Mouse (Mus musculus) induced T-regulatory cell, adult 2 months (primary cell): ENCODE results near the gene Snx9.

Experiments used
- DNase-seq: peaks from one replicate; pipeline ENCODE4 v3.0.0-alpha.2; 2012; ENCODE audit warnings: low read depth

Snx9 gene

GRCm38 (mm10) chr17:5885474-5885873, 44.3 kb downstream of the Snx9 start:
- peak; percentile 45 for DNase-seq

- no peak for DNase-seq
Measured at GRCm38 (mm10) chr17:5886181-5886810, 45.2 kb downstream of the Snx9 start.

GRCm38 (mm10) chr17:5886943-5887800, 46.0 kb downstream of the Snx9 start:
- peak; percentile 78 for DNase-seq

GRCm38 (mm10) chr17:5890429-5890828, 49.3 kb downstream of the Snx9 start:
- peak; percentile 82 for DNase-seq

GRCm38 (mm10) chr17:5891933-5892683, 51.0 kb downstream of the Snx9 start:
- DNase-seq: no peak

- no peak for DNase-seq
Measured at GRCm38 (mm10) chr17:5893092-5893491, 52.0 kb downstream of the Snx9 start.

GRCm38 (mm10) chr17:5893574-5894148, 52.5 kb downstream of the Snx9 start:
- DNase-seq: no peak

GRCm38 (mm10) chr17:5896066-5896465, 54.9 kb downstream of the Snx9 start:
- DNase-seq: no peak

- DNase-seq: no peak
Measured at GRCm38 (mm10) chr17:5896607-5897006, 55.5 kb downstream of the Snx9 start.

- DNase-seq: no peak
Measured at GRCm38 (mm10) chr17:5897326-5898200, 56.4 kb downstream of the Snx9 start.

- no peak for DNase-seq
Measured at GRCm38 (mm10) chr17:5899251-5899650, 58.1 kb downstream of the Snx9 start.

- no peak for DNase-seq
Measured at GRCm38 (mm10) chr17:5901381-5901780, 60.3 kb downstream of the Snx9 start.

- DNase-seq: no peak
Measured at GRCm38 (mm10) chr17:5903630-5904301, 62.6 kb downstream of the Snx9 start.

- no peak for DNase-seq
Measured at GRCm38 (mm10) chr17:5909681-5910080, 68.6 kb downstream of the Snx9 start.

GRCm38 (mm10) chr17:5911591-5911990, 70.5 kb downstream of the Snx9 start:
- no peak for DNase-seq

- DNase-seq: no peak
Measured at GRCm38 (mm10) chr17:5912797-5913196, 71.7 kb downstream of the Snx9 start.

GRCm38 (mm10) chr17:5914217-5914616, 73.1 kb downstream of the Snx9 start:
- DNase-seq: no peak

GRCm38 (mm10) chr17:5921954-5922353, 80.8 kb downstream of the Snx9 start:
- no peak for DNase-seq

- DNase-seq: peak; percentile 23
Measured at GRCm38 (mm10) chr17:5923281-5923680, 82.2 kb downstream of the Snx9 start.

GRCm38 (mm10) chr17:5924238-5924637, 83.1 kb downstream of the Snx9 start:
- no peak for DNase-seq

- DNase-seq: no peak
Measured at GRCm38 (mm10) chr17:5926710-5927109, 85.6 kb downstream of the Snx9 start.
